Comparison of ENCODE assay signal across 8 mouse cellular contexts in the genomic region with DNA sequence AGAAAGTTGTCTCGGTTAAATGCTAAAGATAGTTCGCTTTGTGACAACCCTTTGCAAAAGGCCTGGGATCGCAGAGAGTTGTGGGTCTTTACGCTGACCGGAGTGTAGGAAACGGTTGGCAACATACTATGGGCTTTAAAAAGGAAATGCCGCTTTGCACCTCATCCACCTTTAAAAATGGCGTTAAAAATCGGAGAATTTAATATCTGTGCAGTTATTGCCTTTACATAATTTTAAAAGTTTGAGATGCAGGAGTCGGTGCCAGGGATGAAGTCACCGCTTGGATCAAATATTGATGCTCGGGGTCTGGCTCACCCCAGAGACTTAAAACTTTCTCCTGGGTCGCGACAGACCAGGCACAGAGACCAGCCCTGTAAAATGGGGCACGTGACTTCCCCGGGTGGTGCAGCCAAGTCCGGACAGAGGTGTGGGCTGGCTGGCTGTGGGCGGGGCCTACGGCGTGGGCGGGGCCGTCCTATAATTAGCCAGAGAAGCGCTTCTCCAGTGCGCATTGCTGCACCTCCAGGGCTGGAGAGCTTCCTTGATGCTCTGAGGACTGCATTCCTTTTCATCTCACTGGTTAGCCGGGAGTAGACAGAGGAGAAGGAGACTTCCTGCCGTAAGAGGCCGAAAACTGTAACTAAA. TPM values are rescaled to one million over a fixed set of nuclear protein-coding genes. Genes with fewer than 3 reads are reported as not detected.
A peak's percentile ranks its signal among the peaks of the same experiment; 100 is the strongest.
DNase-seq lines count a peak whose midpoint lies in the region; ATAC-seq and TF ChIP-seq lines count a peak whose summit lies in the region.

No protein-coding gene starts in this region.

- ATAC-seq in heart, embryonic 13.5 days (ENCODE audit: extremely low read depth, insufficient number of reproducible peaks, low FRiP score, low TSS enrichment), result peak; percentile 91
- ATAC-seq in kidney, postnatal 0 days (replicated peaks; ENCODE audit: low FRiP score, low read depth), result peak; percentile 91
- ATAC-seq in liver, embryonic 13.5 days (ENCODE audit: low read depth), result peak; percentile 96
- peak; percentile 94 for ATAC-seq in stomach, embryonic 16.5 days (ENCODE audit: insufficient read depth, low FRiP score)

- H3K4me2 ChIP-seq in heart, embryonic 13.5 days, result peak overlapping the region; percentile 81
- H3K4me2 ChIP-seq in kidney, postnatal 0 days (ENCODE audit: low read length), result peak overlapping the region; percentile 65
- H3K4me2 ChIP-seq in liver, embryonic 13.5 days, result peak overlapping the region; percentile 71
- peak overlapping the region; percentile 63 for H3K4me2 ChIP-seq in stomach, embryonic 16.5 days (ENCODE audit: low read depth, low read length)

- 4% methylated on average over 27 of the region's 27 CpGs for WGBS in heart, embryonic 13.5 days
- 6% methylated on average over 27 of the region's 27 CpGs for WGBS in kidney, postnatal 0 days
- WGBS in liver, embryonic 13.5 days (ENCODE audit: insufficient replicate concordance), result 2% methylated on average over 27 of the region's 27 CpGs
- WGBS in stomach, embryonic 16.5 days, result 6% methylated on average over 27 of the region's 27 CpGs

- H3K4me1 ChIP-seq in erythroblast, embryonic 14.5 days (ENCODE audit: control insufficient read depth), result peaks cover 10% of the 10 kb centered on the region
- peaks cover 55% of the 10 kb centered on the region for H3K4me1 ChIP-seq in heart, embryonic 13.5 days
- H3K4me1 ChIP-seq in kidney, postnatal 0 days (replicated peaks; ENCODE audit: insufficient read depth, low read length), result peaks cover 4% of the 10 kb centered on the region; the same call in 1 of the 2 replicates
- H3K4me1 ChIP-seq in liver, embryonic 13.5 days (replicated peaks), result peaks cover 13% of the 10 kb centered on the region; the same call in 1 of the 2 replicates
- peaks cover 13% of the 10 kb centered on the region; the same call in 1 of the 2 replicates for H3K4me1 ChIP-seq in stomach, embryonic 16.5 days (ENCODE audit: control insufficient read depth, insufficient read depth, low read length)

- no peaks in the 10 kb centered on the region for H3K9me3 ChIP-seq in erythroblast, embryonic 14.5 days (ENCODE audit: control insufficient read depth, low read length)
- H3K9me3 ChIP-seq in heart, embryonic 13.5 days, result no peaks in the 10 kb centered on the region
- no peaks in the 10 kb centered on the region for H3K9me3 ChIP-seq in kidney, postnatal 0 days (replicated peaks; ENCODE audit: low read length)
- H3K9me3 ChIP-seq in liver, embryonic 13.5 days (replicated peaks), result no peaks in the 10 kb centered on the region
- H3K9me3 ChIP-seq in stomach, embryonic 16.5 days (replicated peaks; ENCODE audit: control insufficient read depth, low read length), result no peaks in the 10 kb centered on the region

- DNase-seq in CD4-positive helper T cell, adult 2 months (ENCODE audit: low read depth, low spot score), result peak; percentile 65
- DNase-seq in brain, embryonic 14.5 days (ENCODE audit: low read depth), result peak; percentile 79
- DNase-seq in kidney, postnatal 0 days (ENCODE audit: low spot score), result peak; percentile 89
- DNase-seq in liver, embryonic 13.5 days, result peak; percentile 73
- peak; percentile 81 for DNase-seq in neural tube, embryonic 10.5 days (ENCODE audit: extremely low spot score, low spot score)

- no peak for TF ChIP-seq POLR2A in brain, embryonic 14.5 days (IDR thresholded peaks at IDR 0.05; ENCODE audit: borderline replicate concordance, extremely low read depth, insufficient read depth, insufficient read length, poor library complexity, severe bottlenecking)

- H3K27me3 ChIP-seq in erythroblast, embryonic 14.5 days (ENCODE audit: control insufficient read depth), result peaks cover 6% of the 10 kb centered on the region; the same call in 1 of the 2 replicates
- no peaks in the 10 kb centered on the region for H3K27me3 ChIP-seq in heart, embryonic 13.5 days (replicated peaks)
- no peaks in the 10 kb centered on the region for H3K27me3 ChIP-seq in kidney, postnatal 0 days (ENCODE audit: insufficient read depth, low read length)
- no peaks in the 10 kb centered on the region for H3K27me3 ChIP-seq in liver, embryonic 13.5 days
- no peaks in the 10 kb centered on the region for H3K27me3 ChIP-seq in stomach, embryonic 16.5 days (ENCODE audit: control insufficient read depth, insufficient read depth, low read length)

- peak overlapping the region; percentile 80 for H3K9ac ChIP-seq in heart, embryonic 13.5 days
- peak overlapping the region; percentile 49; the same call in 1 of the 2 replicates for H3K9ac ChIP-seq in kidney, postnatal 0 days (ENCODE audit: low read depth, low read length)
- H3K9ac ChIP-seq in liver, embryonic 13.5 days, result peak overlapping the region; percentile 20; the same call in 1 of the 2 replicates
- peak overlapping the region; percentile 59 for H3K9ac ChIP-seq in stomach, embryonic 16.5 days (ENCODE audit: low read length)

- H3K36me3 ChIP-seq in erythroblast, embryonic 14.5 days (ENCODE audit: control insufficient read depth), result no peaks in the 10 kb centered on the region
- H3K36me3 ChIP-seq in heart, embryonic 13.5 days, result no peaks in the 10 kb centered on the region
- H3K36me3 ChIP-seq in kidney, postnatal 0 days (ENCODE audit: insufficient read depth, low read length), result no peaks in the 10 kb centered on the region
- H3K36me3 ChIP-seq in liver, embryonic 13.5 days, result no peaks in the 10 kb centered on the region
- H3K36me3 ChIP-seq in stomach, embryonic 16.5 days (ENCODE audit: control insufficient read depth, insufficient read depth, low read length), result no peaks in the 10 kb centered on the region

- no peak for TF ChIP-seq CTCF in brain, embryonic 14.5 days (IDR thresholded peaks at IDR 0.05; ENCODE audit: borderline replicate concordance, extremely low read depth, insufficient read depth, insufficient read length)
- TF ChIP-seq CTCF in kidney, postnatal 0 days (IDR thresholded peaks at IDR 0.05; ENCODE audit: low read depth), result no peak

- peak overlapping the region; percentile 49 for H3K4me3 ChIP-seq in erythroblast, embryonic 14.5 days (replicated peaks)
- peak overlapping the region; percentile 67 for H3K4me3 ChIP-seq in heart, embryonic 13.5 days
- peak overlapping the region; percentile 43 for H3K4me3 ChIP-seq in kidney, postnatal 0 days (replicated peaks; ENCODE audit: low read depth, low read length)
- H3K4me3 ChIP-seq in liver, embryonic 13.5 days (replicated peaks), result peak overlapping the region; percentile 52
- peak overlapping the region; percentile 50 for H3K4me3 ChIP-seq in stomach, embryonic 16.5 days (replicated peaks; ENCODE audit: low read length)

- peak overlapping the region; percentile 69 for H3K27ac ChIP-seq in heart, embryonic 13.5 days (replicated peaks)
- H3K27ac ChIP-seq in kidney, postnatal 0 days, result peak overlapping the region; percentile 47
- peak overlapping the region; percentile 15; the same call in 1 of the 2 replicates for H3K27ac ChIP-seq in liver, embryonic 13.5 days
- peak overlapping the region; percentile 81 for H3K27ac ChIP-seq in stomach, embryonic 16.5 days (ENCODE audit: low read length)

RNA-seq across cellular contexts. Expression of a gene that starts 53.7 kb away (rescaled TPM):
- polyA plus RNA-seq in brain, embryonic 14.5 days (2012; rRNA removed), result 16.3 and 16.8 TPM in 2 replicates
- 0.15 and 0.20 TPM in 2 replicates for polyA plus RNA-seq in erythroblast, embryonic 14.5 days (2012)
- 10.2 and 10.5 TPM in 2 replicates for polyA plus RNA-seq in heart, embryonic 13.5 days (2015; fragmentation: Nextera tagmentation; extraction: Ambion mirVana)
- 13.0 and 13.7 TPM in 2 replicates for polyA plus RNA-seq in kidney, postnatal 0 days (2015; fragmentation: Nextera tagmentation; extraction: Ambion mirVana)
- 4.4 and 5.7 TPM in 2 replicates for polyA plus RNA-seq in liver, embryonic 13.5 days (2015; fragmentation: Nextera tagmentation; extraction: Ambion mirVana)
- 11.7 and 12.8 TPM in 2 replicates for polyA plus RNA-seq in stomach, embryonic 16.5 days (2015; fragmentation: Nextera tagmentation; extraction: Ambion mirVana)

Comparison
In these comparisons a context has a peak if more than half of its experiments do, and no peak if none do; other contexts are left out.
1. Peak in every context shown above with its lines: DNase-seq, ATAC-seq, H3K4me3 ChIP-seq and H3K27ac ChIP-seq.
2. H3K27ac ChIP-seq: peak in every context shown above with its lines; median percentile 81 in stomach, embryonic 16.5 days; 69 in heart, embryonic 13.5 days; 47 in kidney, postnatal 0 days; 15 in liver, embryonic 13.5 days.
3. H3K9ac ChIP-seq: peak in every context shown above with its lines; median percentile 80 in heart, embryonic 13.5 days; 59 in stomach, embryonic 16.5 days; 49 in kidney, postnatal 0 days; 20 in liver, embryonic 13.5 days.